Mouse (Mus musculus) small intestine, adult 2 months (tissue): ENCODE data around the gene Fancl. TPM values are rescaled to one million over a fixed set of nuclear protein-coding genes. Genes with fewer than 3 reads are reported as not detected.
"Not testable (repeated sequence)": the region's sequence is repeated elsewhere in the genome, so short reads cannot be mapped to it uniquely, and the experiment has no call there.

Source experiments
- H3K27ac ChIP-seq: fragments of 200-500 bp; 2 replicates; pipeline ENCODE4 v1.5.1; 2012; ENCODE audit warnings: low read depth, low read length, control low read depth, inconsistent platforms; ENCODE audit not compliant: insufficient read depth
- H3K27me3 ChIP-seq: fragments of 200-500 bp; 2 replicates; pipeline ENCODE4 v1.6.1; 2012; ENCODE audit warnings: mild to moderate bottlenecking, moderate library complexity, low read length, inconsistent platforms; ENCODE audit not compliant: control insufficient read depth, insufficient read depth
- H3K36me3 ChIP-seq: fragments of 200-500 bp; 2 replicates; pipeline ENCODE4 v1.6.1; 2012; ENCODE audit warnings: mild to moderate bottlenecking, low read length, control low read depth, inconsistent platforms; ENCODE audit not compliant: control insufficient read depth, insufficient read depth
- H3K4me1 ChIP-seq: fragments of 200-500 bp; 2 replicates; pipeline ENCODE4 v1.6.1; 2012; ENCODE audit warnings: low read length, inconsistent platforms, mixed read lengths; ENCODE audit not compliant: control insufficient read depth, insufficient read depth, insufficient read length
- H3K4me3 ChIP-seq: fragments of 200-500 bp; 2 replicates; pipeline ENCODE4 v1.5.1; 2012; ENCODE audit warnings: low read depth, mild to moderate bottlenecking, control low read depth, inconsistent platforms, low read length, moderate library complexity
- CTCF ChIP-seq: fragments of 200-500 bp; IDR thresholded peaks from 2 replicates; pipeline ENCODE4 v1.5.1; 2012; ENCODE audit warnings: low read depth, mild to moderate bottlenecking, control low read depth, inconsistent platforms, low read length, moderate library complexity, mixed read lengths; ENCODE audit not compliant: insufficient replicate concordance, insufficient read length; ENCODE audit errors: extremely low read depth
- POLR2A ChIP-seq: fragments of 200-500 bp; IDR thresholded peaks from 2 replicates; pipeline ENCODE4 v1.6.1; 2012; ENCODE audit warnings: low read depth, mild to moderate bottlenecking, control low read depth, inconsistent platforms, low read length, moderate library complexity
- WGBS: fragments of 180-500 bp; shearing (Covaris S2); methylation state at CpG from one replicate; pipeline ENCODE4 v1.1.7; 2018; 5-methylcytosine and 5-hydroxymethylcytosine counted together
- polyA plus RNA-seq: library from polyadenylated mRNA; depleted of rRNA; stranded (reverse); fragments of >200 nt; gene quantifications from 2 replicates; pipeline ENCODE4 v1.2.3, GENCODE M21; 2012; rRNA removed

The Fancl gene
- 0.15 and 0.27 TPM in 2 replicates for polyA plus RNA-seq

DNA sequence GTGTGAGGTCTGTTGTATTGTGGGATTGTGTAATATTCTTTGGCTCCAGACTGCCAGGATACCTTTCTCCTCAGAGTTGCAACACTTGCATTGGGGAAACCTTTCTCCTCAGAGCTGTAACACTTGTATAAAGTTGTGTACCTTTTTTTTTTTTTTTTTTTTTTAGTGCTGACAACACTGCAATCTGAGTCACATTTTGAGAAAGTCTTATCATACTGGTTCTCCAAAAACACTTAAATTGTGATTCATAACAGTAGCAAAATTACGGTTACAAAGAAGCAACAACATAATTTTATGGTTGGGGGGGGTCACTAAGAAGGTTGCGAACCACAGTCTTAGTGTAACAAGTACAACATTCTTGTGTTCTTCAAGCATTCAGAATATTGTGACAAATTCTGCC lies at the start of gene Fancl:
Gene Fancl, plus strand, starts transcription at position 165 of the 400 bp plus-strand sequence.
- H3K4me1 ChIP-seq = 0 out of 2 replicates have a peak, but pooled peaks cover 1% of the 10 kb centered on the region

GRCm38 (mm10) chr11:26336848-26337247 lies 49.1 kb upstream of the Fancl start:
- TF ChIP-seq CTCF = no peak
- TF ChIP-seq POLR2A = no peak
- H3K36me3 ChIP-seq = no peaks in the 10 kb centered on the region
- 56% methylated on average over 3 of the region's 3 CpGs for WGBS
- H3K27me3 ChIP-seq = no peaks in the 10 kb centered on the region
- no peak overlapping the region for H3K4me3 ChIP-seq
- H3K4me1 ChIP-seq = no peaks in the 10 kb centered on the region
- no peak overlapping the region for H3K27ac ChIP-seq

More for the DNA sequence above, at the start of gene Fancl:
- TF ChIP-seq POLR2A = no peak
- no peak for TF ChIP-seq CTCF
- no peak within 1 kb of the TSS for H3K27ac ChIP-seq
- no peaks in the 10 kb centered on the region for H3K36me3 ChIP-seq
- WGBS = 94% methylated on average over 2 of the region's 2 CpGs
- H3K27me3 ChIP-seq = no peaks in the 10 kb centered on the region
- H3K4me3 ChIP-seq = peak within 1 kb of the TSS; percentile 82

GRCm38 (mm10) chr11:26370176-26370575 lies 15.8 kb upstream of the Fancl start:
- 70% methylated on average over 2 of the region's 2 CpGs for WGBS
- not testable (repeated sequence) for H3K4me3 ChIP-seq, H3K36me3 ChIP-seq, H3K27me3 ChIP-seq, H3K27ac ChIP-seq, H3K4me1 ChIP-seq

GRCm38 (mm10) chr11:26371980-26372379 lies 14.0 kb upstream of the Fancl start:
- not testable (repeated sequence) for H3K36me3 ChIP-seq, H3K4me1 ChIP-seq, H3K4me3 ChIP-seq, H3K27ac ChIP-seq, H3K27me3 ChIP-seq
- WGBS = 7% methylated on average over 1 of the region's 1 CpGs

DNA sequence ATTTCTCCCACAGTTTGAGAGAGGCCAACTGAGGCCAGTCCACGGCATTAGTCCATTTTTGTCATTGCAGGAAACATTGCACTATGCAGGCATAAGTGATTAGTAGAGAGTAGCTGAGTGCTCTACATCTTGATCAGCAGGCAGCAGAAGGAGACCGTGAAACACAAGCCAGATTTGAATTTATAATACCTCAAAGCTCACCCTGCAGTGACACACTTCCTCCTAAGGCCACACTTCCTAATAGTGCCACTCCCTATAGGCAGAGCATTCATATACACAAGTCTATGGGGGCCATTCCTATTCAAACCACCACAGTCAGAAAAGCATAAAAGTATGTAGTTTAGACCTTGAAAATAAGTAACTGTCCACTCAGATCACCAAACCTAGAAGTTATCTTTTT lies 11.8 kb upstream of the Fancl start:
- Histone ChIP-seq H3K4me1 (no peaks in the 10 kb centered on the region), H3K4me3 (no peak overlapping the region), H3K27ac (no peak overlapping the region), H3K27me3 (no peaks in the 10 kb centered on the region), H3K36me3 (no peaks in the 10 kb centered on the region)
- TF ChIP-seq POLR2A = no peak
- TF ChIP-seq CTCF = no peak
- WGBS = 80% methylated on average over 2 of the region's 2 CpGs

DNA sequence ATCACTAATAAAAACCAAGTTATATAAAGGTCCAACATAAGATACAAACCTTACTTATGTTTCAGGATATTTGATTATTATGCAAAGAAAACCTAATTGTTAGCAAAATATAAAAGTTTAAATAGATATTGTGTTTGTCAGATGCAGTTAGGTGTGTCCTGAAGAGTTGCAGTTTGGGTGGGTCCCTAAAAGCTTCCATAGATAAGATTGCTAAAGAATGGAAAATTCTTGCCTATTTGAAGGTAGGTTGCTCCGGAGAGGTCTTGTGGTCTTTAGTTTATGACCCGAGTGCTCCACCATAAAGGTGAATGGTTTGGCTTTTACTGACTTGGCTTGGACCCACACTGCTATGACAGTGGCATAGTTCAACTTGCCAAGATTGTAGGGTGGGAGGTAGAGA lies 7.9 kb upstream of the Fancl start:
- TF ChIP-seq POLR2A = no peak
- TF ChIP-seq CTCF = no peak
- Histone ChIP-seq H3K4me1 (no peaks in the 10 kb centered on the region), H3K27me3 (no peaks in the 10 kb centered on the region), H3K36me3 (no peaks in the 10 kb centered on the region), H3K27ac (no peak overlapping the region), H3K4me3 (no peak overlapping the region)
- 68% methylated on average over 2 of the region's 2 CpGs for WGBS

DNA sequence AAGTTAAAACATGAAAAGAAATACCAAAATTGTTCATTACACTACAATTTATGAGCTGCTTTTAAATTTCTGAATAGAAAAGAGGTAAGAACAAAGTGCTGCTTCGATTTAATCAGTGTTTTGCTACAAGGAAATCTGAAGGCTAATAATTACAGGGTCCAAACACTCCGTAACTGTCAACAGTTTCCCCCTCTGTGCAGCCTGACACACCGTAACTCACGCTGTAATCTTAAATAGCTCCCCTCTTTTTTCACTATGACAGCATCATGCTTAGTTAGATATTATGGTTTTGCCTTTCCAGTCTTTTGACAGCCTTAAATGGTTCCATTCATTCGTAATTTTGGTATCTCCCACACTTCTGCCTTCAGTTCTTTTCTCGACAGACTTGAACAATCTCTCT lies 4.4 kb upstream of the Fancl start:
- WGBS = 78% methylated on average over 6 of the region's 6 CpGs
- Histone ChIP-seq H3K27me3 (no peaks in the 10 kb centered on the region), H3K4me3 (no peak overlapping the region), H3K27ac (no peak overlapping the region), H3K36me3 (no peaks in the 10 kb centered on the region), H3K4me1 (no peaks in the 10 kb centered on the region)
- TF ChIP-seq CTCF (no peak), POLR2A (no peak)

DNA sequence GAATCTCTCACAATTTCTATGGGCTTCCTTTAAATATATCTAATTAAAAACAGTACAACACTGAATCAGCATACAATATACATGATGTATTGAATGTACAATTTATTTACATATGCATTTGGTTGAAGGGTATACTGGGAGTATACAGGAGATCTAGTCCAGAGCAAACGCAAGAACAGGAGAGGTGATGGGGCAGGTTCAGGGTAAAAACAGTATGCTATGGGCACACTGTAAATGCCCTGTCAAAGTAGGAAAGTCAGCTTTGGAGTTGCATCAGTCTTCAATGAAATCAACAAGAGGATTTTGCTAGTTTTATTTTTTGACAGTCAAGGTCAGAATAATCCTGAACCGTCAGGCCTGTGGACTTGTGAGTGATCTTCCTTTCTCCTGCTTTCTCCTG lies 743 bp downstream of the Fancl start:
- Histone ChIP-seq H3K4me1 (0 out of 2 replicates have a peak, but pooled peaks cover 1% of the 10 kb centered on the region), H3K27me3 (no peaks in the 10 kb centered on the region), H3K36me3 (no peaks in the 10 kb centered on the region), H3K4me3 (peak overlapping the region; percentile 82), H3K27ac (no peak overlapping the region)
- 43% methylated on average over 2 of the region's 2 CpGs for WGBS
- TF ChIP-seq CTCF (no peak), POLR2A (no peak)
